ENCODE assay signal across 19 mouse cellular contexts in genomic region chr17:29596771-29597132, GRCm38 (mm10). TPM values are rescaled to one million over a fixed set of nuclear protein-coding genes. Genes with fewer than 3 reads are reported as not detected.
DNase-seq lines count a peak whose midpoint lies in the region; ATAC-seq and TF ChIP-seq lines count a peak whose summit lies in the region.
"Had no signal": no experiment of that assay in that cellular context is flagged by ENCODE, and none has a peak within 500 bp of the region (broad histone marks: within the 10 kb centered on the region; RNA-seq: fewer than 3 reads in every experiment).

No protein-coding gene starts in this region.

- intact Hi-C loops in heart, postnatal 25 days (cut with DNase I): no loop called here
- intact Hi-C loops in left cerebral cortex, adult 2 months (cut with DNase I): no loop called here

- H3K4me2 ChIP-seq in midbrain, embryonic 15.5 days: no peak overlapping the region
- H3K4me2 ChIP-seq: heart, embryonic 15.5 days had no signal

- TF ChIP-seq POLR2A in testis, adult 2 months (IDR thresholded peaks at IDR 0.05; ENCODE audit: control insufficient read depth, low read depth, low read length): no peak

- no peak for ATAC-seq in midbrain, embryonic 15.5 days (replicated peaks)
- ATAC-seq: hindbrain, embryonic 16.5 days had no signal

- H3K9me3 ChIP-seq in midbrain, embryonic 10.5 days (replicated peaks): no peaks in the 10 kb centered on the region
- no peaks in the 10 kb centered on the region for H3K9me3 ChIP-seq in midbrain, embryonic 15.5 days
- H3K9me3 ChIP-seq: heart, embryonic 15.5 days had no signal

- no peaks in the 10 kb centered on the region for H3K27me3 ChIP-seq in midbrain, embryonic 10.5 days (ENCODE audit: low read depth, poor library complexity, severe bottlenecking)
- no peaks in the 10 kb centered on the region for H3K27me3 ChIP-seq in midbrain, embryonic 15.5 days (replicated peaks)
- H3K27me3 ChIP-seq in testis, adult 2 months (ENCODE audit: control insufficient read depth, insufficient read depth, low read length): no peaks in the 10 kb centered on the region
- H3K27me3 ChIP-seq: heart, embryonic 15.5 days had no signal

- H3K27ac ChIP-seq in midbrain, embryonic 10.5 days (replicated peaks): peak overlapping the region; percentile 77
- H3K27ac ChIP-seq in midbrain, embryonic 15.5 days: no peak overlapping the region
- no peak overlapping the region for H3K27ac ChIP-seq in testis, adult 2 months (ENCODE audit: control insufficient read depth, insufficient read depth, low read depth, low read length)
- H3K27ac ChIP-seq in left cerebral cortex, adult 2 months: no peak overlapping the region
- H3K27ac ChIP-seq: heart, embryonic 15.5 days had no signal

- peaks cover 28% of the 10 kb centered on the region for H3K4me1 ChIP-seq in midbrain, embryonic 10.5 days
- H3K4me1 ChIP-seq in midbrain, embryonic 15.5 days: peaks cover 6% of the 10 kb centered on the region; the same call in 1 of the 2 replicates
- no peaks in the 10 kb centered on the region for H3K4me1 ChIP-seq in testis, adult 2 months (ENCODE audit: control insufficient read depth, insufficient read depth, low read length)

- H3K4me3 ChIP-seq in midbrain, embryonic 10.5 days: no peak overlapping the region
- no peak overlapping the region for H3K4me3 ChIP-seq in midbrain, embryonic 15.5 days
- peak overlapping the region; percentile 41 for H3K4me3 ChIP-seq in testis, adult 2 months (ENCODE audit: control insufficient read depth, low read depth, low read length)
- no peak overlapping the region for H3K4me3 ChIP-seq in left cerebral cortex, adult 2 months
- H3K4me3 ChIP-seq: heart, embryonic 15.5 days had no signal

- no peak for TF ChIP-seq CTCF in testis, adult 2 months (IDR thresholded peaks at IDR 0.05; ENCODE audit: control insufficient read depth, insufficient read depth, insufficient replicate concordance, low read depth, low read length)
- TF ChIP-seq CTCF in left cerebral cortex, adult 2 months (IDR thresholded peaks at IDR 0.05): no peak

- peak; percentile 91 for DNase-seq in heart, adult 11 months
- DNase-seq in heart, postnatal 25 days (ENCODE audit: low spot score): no peak
- no peak for DNase-seq in midbrain, embryonic 10.5 days (ENCODE audit: low spot score)
- no peak for DNase-seq in testis, postnatal 10 days (ENCODE audit: low spot score)
- no peak for DNase-seq in left cerebral cortex, adult 2 months (ENCODE audit: extremely low spot score in 1 of 2, low spot score in 2 of 2)
- DNase-seq: adrenal gland, postnatal 25 days; layer of hippocampus, postnatal 36 days; lung, adult 18-20 months; thymus, adult 2 months had no signal

- 84% methylated on average over 13 of the region's 13 CpGs for WGBS in midbrain, embryonic 10.5 days
- 82% methylated on average over 13 of the region's 13 CpGs for WGBS in midbrain, embryonic 15.5 days

- H3K36me3 ChIP-seq in midbrain, embryonic 10.5 days: peaks cover 81% of the 10 kb centered on the region
- H3K36me3 ChIP-seq in midbrain, embryonic 15.5 days (replicated peaks): peaks cover 11% of the 10 kb centered on the region; the same call in 1 of the 2 replicates
- peaks cover 7% of the 10 kb centered on the region for H3K36me3 ChIP-seq in testis, adult 2 months (ENCODE audit: control insufficient read depth, insufficient read depth, low read length)

- H3K9ac ChIP-seq in midbrain, embryonic 15.5 days: no peak overlapping the region
- H3K9ac ChIP-seq: heart, embryonic 15.5 days had no signal

RNA-seq across cellular contexts. Expression of gene Rnf8, which starts 17.8 kb away (rescaled TPM):
- total RNA-seq in heart, postnatal 25 days (2021): 10 to 100 TPM; 20.0 to 21.2 TPM
- 113 and 116 TPM in 2 replicates for polyA plus RNA-seq in midbrain, embryonic 10.5 days (2016; fragmentation: Nextera tagmentation; extraction: Ambion mirVana)
- 85.6 and 88.0 TPM in 2 replicates for polyA plus RNA-seq in midbrain, embryonic 15.5 days (2015; fragmentation: Nextera tagmentation; extraction: Ambion mirVana)
- 19.7 and 21.0 TPM in 2 replicates for polyA plus RNA-seq in testis, adult 2 months (2012; rRNA removed)
- total RNA-seq in left cerebral cortex, adult 2 months (2021): 10 to 100 TPM; 67.2 to 76.2 TPM

RNA-seq across cellular contexts. Expression of gene Gm28043, which starts 17.9 kb away (rescaled TPM):
- total RNA-seq in heart, postnatal 25 days (2021): 1 to 10 TPM in 1 of 2 experiments, under 1 TPM in 1; 0.68 to 1.2 TPM
- polyA plus RNA-seq in midbrain, embryonic 10.5 days (2016; fragmentation: Nextera tagmentation; extraction: Ambion mirVana): 2.4 and 3.0 TPM in 2 replicates
- polyA plus RNA-seq in midbrain, embryonic 15.5 days (2015; fragmentation: Nextera tagmentation; extraction: Ambion mirVana): 1.8 and 2.2 TPM in 2 replicates
- polyA plus RNA-seq in testis, adult 2 months (2012; rRNA removed): 0.98 and 1.2 TPM in 2 replicates
- total RNA-seq in left cerebral cortex, adult 2 months (2021): 1 to 10 TPM; 4.5 to 4.8 TPM

RNA-seq across cellular contexts. Expression of gene Tmem217, which starts 44.6 kb away (rescaled TPM):
- not detected for total RNA-seq in heart, postnatal 25 days (2021)
- 1.1 and 1.3 TPM in 2 replicates for polyA plus RNA-seq in midbrain, embryonic 10.5 days (2016; fragmentation: Nextera tagmentation; extraction: Ambion mirVana)
- polyA plus RNA-seq in midbrain, embryonic 15.5 days (2015; fragmentation: Nextera tagmentation; extraction: Ambion mirVana): 1.5 and 1.7 TPM in 2 replicates
- 312 and 396 TPM in 2 replicates for polyA plus RNA-seq in testis, adult 2 months (2012; rRNA removed)
- total RNA-seq in left cerebral cortex, adult 2 months (2021): not detected
- total RNA-seq: gastrocnemius, adult 8-10 months; heart, adult 18-20 months; layer of hippocampus, postnatal 36 days; left cerebral cortex, postnatal 36 days; liver, adult 2 months; neutrophil, adult 5-6 weeks had no signal
- polyA plus RNA-seq: liver, adult 2 months had no signal

RNA-seq across cellular contexts. Expression of gene Tbc1d22b, which starts 47.2 kb away (rescaled TPM):
- 10 to 100 TPM; 12.7 to 13.3 TPM for total RNA-seq in heart, postnatal 25 days (2021)
- polyA plus RNA-seq in midbrain, embryonic 10.5 days (2016; fragmentation: Nextera tagmentation; extraction: Ambion mirVana): 18.8 and 19.9 TPM in 2 replicates
- polyA plus RNA-seq in midbrain, embryonic 15.5 days (2015; fragmentation: Nextera tagmentation; extraction: Ambion mirVana): 29.9 and 31.0 TPM in 2 replicates
- 26.0 and 26.5 TPM in 2 replicates for polyA plus RNA-seq in testis, adult 2 months (2012; rRNA removed)
- 10 to 100 TPM; 39.7 to 40.8 TPM for total RNA-seq in left cerebral cortex, adult 2 months (2021)

RNA-seq across cellular contexts. Expression of gene Gm17657, which starts 47.3 kb away (rescaled TPM):
- total RNA-seq in heart, postnatal 25 days (2021): not detected
- not detected in 2 replicates for polyA plus RNA-seq in midbrain, embryonic 10.5 days (2016; fragmentation: Nextera tagmentation; extraction: Ambion mirVana)
- not detected in 2 replicates for polyA plus RNA-seq in midbrain, embryonic 15.5 days (2015; fragmentation: Nextera tagmentation; extraction: Ambion mirVana)
- polyA plus RNA-seq in testis, adult 2 months (2012; rRNA removed): 18.6 and 21.1 TPM in 2 replicates
- not detected for total RNA-seq in left cerebral cortex, adult 2 months (2021)
- total RNA-seq: adrenal gland, postnatal 25 days; gastrocnemius, adult 8-10 months; heart, adult 18-20 months; layer of hippocampus, postnatal 36 days; left cerebral cortex, postnatal 36 days; liver, adult 2 months; neutrophil, adult 5-6 weeks had no signal
- polyA plus RNA-seq: heart, embryonic 15.5 days; hindbrain, embryonic 16.5 days; liver, adult 2 months; thymus, adult 2 months; urinary bladder, adult 2 months had no signal

Comparison
In these comparisons a context has a peak if more than half of its experiments do, and no peak if none do; other contexts are left out.
1. RNA of gene Tmem217, which starts 44.6 kb away (polyA plus RNA-seq): 312 to 396 TPM in testis, adult 2 months; 1.5 to 1.7 TPM in midbrain, embryonic 15.5 days and 1.1 to 1.3 TPM in midbrain, embryonic 10.5 days; every median in the first group is over 100 times any median in the second.